Mouse (Mus musculus) olfactory bulb, adult 2 months (tissue): ENCODE results near the gene Ankrd50. TPM values are rescaled to one million over a fixed set of nuclear protein-coding genes. Genes with fewer than 3 reads are reported as not detected.

ENCODE experiments used
- H3K27ac ChIP-seq: fragments of 200-500 bp; 2 replicates; pipeline ENCODE4 v1.5.1; 2012; ENCODE audit warnings: low read depth, low read length; ENCODE audit not compliant: insufficient read depth
- H3K4me1 ChIP-seq: fragments of 200-500 bp; 2 replicates; pipeline ENCODE4 v1.6.1; 2012; ENCODE audit warnings: low read length; ENCODE audit not compliant: control insufficient read depth, insufficient read depth
- H3K4me3 ChIP-seq: fragments of 200-500 bp; 2 replicates; pipeline ENCODE4 v1.5.1; 2012; ENCODE audit warnings: mild to moderate bottlenecking, low read depth, low read length, moderate library complexity; ENCODE audit not compliant: insufficient read depth
- CTCF ChIP-seq: fragments of 200-500 bp; IDR thresholded peaks from 2 replicates; pipeline ENCODE4 v1.5.1; 2012; ENCODE audit warnings: low read depth, mild to moderate bottlenecking, low read length, moderate library complexity; ENCODE audit not compliant: insufficient read depth
- POLR2A ChIP-seq: fragments of 200-500 bp; IDR thresholded peaks from 2 replicates; pipeline ENCODE4 v1.6.1; 2012; ENCODE audit warnings: mild to moderate bottlenecking, low read depth, low read length, moderate library complexity; ENCODE audit not compliant: insufficient read depth
- WGBS: fragments of 180-500 bp; shearing (Covaris S2); methylation state at CpG from one replicate; pipeline ENCODE4 v1.1.7; 2018; 5-methylcytosine and 5-hydroxymethylcytosine counted together
- polyA plus RNA-seq: library from polyadenylated mRNA; stranded (reverse); fragments of >200 nt; gene quantifications from 2 replicates; pipeline ENCODE4 v1.2.4, GENCODE M21; 2012; ENCODE audit warnings: low replicate concordance; ENCODE audit not compliant: missing spikeins, insufficient read depth, insufficient read length

Gene Ankrd50
- polyA plus RNA-seq, 1 experiment = not detected

GRCm38 (mm10) chr3:38475587-38475986, 9.1 kb downstream of the Ankrd50 start:
- no peak overlapping the region for H3K4me3 ChIP-seq
- H3K4me1 ChIP-seq = peaks cover 14% of the 10 kb centered on the region
- no peak overlapping the region for H3K27ac ChIP-seq
- TF ChIP-seq CTCF (no peak), POLR2A (no peak)
- 92% methylated on average over 6 of the region's 6 CpGs for WGBS

GRCm38 (mm10) chr3:38473138-38473537, 11.5 kb downstream of the Ankrd50 start:
- TF ChIP-seq POLR2A (no peak), CTCF (no peak)
- WGBS = 59% methylated on average over 4 of the region's 4 CpGs
- Histone ChIP-seq H3K4me1 (peaks cover 16% of the 10 kb centered on the region), H3K27ac (no peak overlapping the region; the same call in 1 of the 2 replicates), H3K4me3 (no peak overlapping the region)

- TF ChIP-seq POLR2A (no peak), CTCF (no peak)
- H3K4me1 ChIP-seq = peaks cover 21% of the 10 kb centered on the region
- no peak overlapping the region for H3K4me3 ChIP-seq
- H3K27ac ChIP-seq = no peak overlapping the region
Observed at GRCm38 (mm10) chr3:38471516-38471915, 13.1 kb downstream of the Ankrd50 start.

GRCm38 (mm10) chr3:38468131-38468530, 16.5 kb downstream of the Ankrd50 start:
- Histone ChIP-seq H3K4me1 (peaks cover 17% of the 10 kb centered on the region), H3K4me3 (no peak overlapping the region), H3K27ac (no peak overlapping the region)
- 84% methylated on average over 8 of the region's 8 CpGs for WGBS
- TF ChIP-seq CTCF = no peak
- no peak for TF ChIP-seq POLR2A

- H3K27ac ChIP-seq = no peak overlapping the region
- WGBS = 64% methylated on average over 8 of the region's 8 CpGs
- no peak overlapping the region for H3K4me3 ChIP-seq
- TF ChIP-seq POLR2A (no peak), CTCF (no peak)
- H3K4me1 ChIP-seq = peaks cover 20% of the 10 kb centered on the region
Observed at GRCm38 (mm10) chr3:38466880-38467405, 17.7 kb downstream of the Ankrd50 start.

- Histone ChIP-seq H3K27ac (no peak overlapping the region), H3K4me1 (peaks cover 20% of the 10 kb centered on the region), H3K4me3 (no peak overlapping the region)
- 94% methylated on average over 5 of the region's 5 CpGs for WGBS
- no peak for TF ChIP-seq CTCF
- TF ChIP-seq POLR2A = no peak
Observed at GRCm38 (mm10) chr3:38466139-38466538, 18.5 kb downstream of the Ankrd50 start.

GRCm38 (mm10) chr3:38463149-38463548, 21.5 kb downstream of the Ankrd50 start:
- H3K4me1 ChIP-seq = peaks cover 22% of the 10 kb centered on the region
- 67% methylated on average over 2 of the region's 2 CpGs for WGBS
- TF ChIP-seq POLR2A (no peak), CTCF (no peak)
- no peak overlapping the region for H3K4me3 ChIP-seq
- H3K27ac ChIP-seq = no peak overlapping the region

GRCm38 (mm10) chr3:38461742-38462141, 22.9 kb downstream of the Ankrd50 start:
- 88% methylated on average over 2 of the region's 2 CpGs for WGBS
- no peak overlapping the region for H3K4me3 ChIP-seq

GRCm38 (mm10) chr3:38460250-38460624, 24.4 kb downstream of the Ankrd50 start:
- peaks cover 13% of the 10 kb centered on the region for H3K4me1 ChIP-seq
- H3K27ac ChIP-seq = no peak overlapping the region
- H3K4me3 ChIP-seq = no peak overlapping the region
- TF ChIP-seq CTCF (no peak), POLR2A (no peak)
- 92% methylated on average over 4 of the region's 4 CpGs for WGBS

More at GRCm38 (mm10) chr3:38461742-38462141, 22.9 kb downstream of the Ankrd50 start:
- peaks cover 15% of the 10 kb centered on the region for H3K4me1 ChIP-seq
- H3K27ac ChIP-seq = no peak overlapping the region
- no peak for TF ChIP-seq POLR2A

GRCm38 (mm10) chr3:38459507-38460249, 25.0 kb downstream of the Ankrd50 start:
- 38% methylated on average over 5 of the region's 5 CpGs for WGBS
- TF ChIP-seq POLR2A = no peak
- no peak for TF ChIP-seq CTCF
- peaks cover 13% of the 10 kb centered on the region for H3K4me1 ChIP-seq
- H3K4me3 ChIP-seq = no peak overlapping the region
- H3K27ac ChIP-seq = no peak overlapping the region
